Mouse (Mus musculus): ENCODE results near the gene Mid1ip1. TPM values are rescaled to one million over a fixed set of nuclear protein-coding genes. Genes with fewer than 3 reads are reported as not detected.

The Mid1ip1 gene
- polyA plus RNA-seq, 1 experiment from 2014 or later, result 136 TPM

GRCm38 (mm10) chrX:10724571-10724970 is 9.8 kb downstream of the Mid1ip1 start:
- Histone ChIP-seq H3K9ac (ENCODE audit: low read depth, low read length) (no peak overlapping the region), H3K9me3 (ENCODE audit: control insufficient read depth, low read length) (no peaks in the 10 kb centered on the region), H3K4me1 (ENCODE audit: control insufficient read depth, insufficient read depth, low read depth, low read length) (no peaks in the 10 kb centered on the region), H3K27ac (ENCODE audit: low read depth, low read length) (no peak overlapping the region), H3K4me2 (ENCODE audit: low read length) (no peak overlapping the region), H3K4me3 (ENCODE audit: low read length) (no peak overlapping the region), H3K36me3 (ENCODE audit: control insufficient read depth, insufficient read depth, low read length) (no peaks in the 10 kb centered on the region), H3K27me3 (replicated peaks; ENCODE audit: control insufficient read depth, insufficient read depth, low read length) (no peaks in the 10 kb centered on the region)
- 89% methylated on average over 1 of the region's 1 CpGs for WGBS
- ATAC-seq, result no peak

GRCm38 (mm10) chrX:10729488-10729887 is 14.7 kb downstream of the Mid1ip1 start:
- Histone ChIP-seq H3K36me3 (ENCODE audit: control insufficient read depth, insufficient read depth, low read length) (no peaks in the 10 kb centered on the region), H3K9me3 (ENCODE audit: control insufficient read depth, low read length) (no peaks in the 10 kb centered on the region), H3K4me2 (ENCODE audit: low read length) (no peak overlapping the region), H3K27me3 (replicated peaks; ENCODE audit: control insufficient read depth, insufficient read depth, low read length) (no peaks in the 10 kb centered on the region), H3K27ac (ENCODE audit: low read depth, low read length) (no peak overlapping the region), H3K9ac (ENCODE audit: low read depth, low read length) (no peak overlapping the region), H3K4me3 (ENCODE audit: low read length) (no peak overlapping the region), H3K4me1 (ENCODE audit: control insufficient read depth, insufficient read depth, low read depth, low read length) (no peaks in the 10 kb centered on the region)
- ATAC-seq, result no peak
- 29% methylated on average over 5 of the region's 6 CpGs for WGBS

- ATAC-seq, result no peak
- Histone ChIP-seq H3K27me3 (replicated peaks; ENCODE audit: control insufficient read depth, insufficient read depth, low read length) (no peaks in the 10 kb centered on the region), H3K4me2 (ENCODE audit: low read length) (no peak overlapping the region), H3K4me3 (ENCODE audit: low read length) (no peak overlapping the region), H3K27ac (ENCODE audit: low read depth, low read length) (no peak overlapping the region), H3K4me1 (ENCODE audit: control insufficient read depth, insufficient read depth, low read depth, low read length) (no peaks in the 10 kb centered on the region), H3K9me3 (ENCODE audit: control insufficient read depth, low read length) (no peaks in the 10 kb centered on the region), H3K9ac (ENCODE audit: low read depth, low read length) (no peak overlapping the region), H3K36me3 (ENCODE audit: control insufficient read depth, insufficient read depth, low read length) (no peaks in the 10 kb centered on the region)
- 17% methylated on average over 1 of the region's 1 CpGs for WGBS
Observed at GRCm38 (mm10) chrX:10734453-10734852, 19.6 kb downstream of the Mid1ip1 start.

GRCm38 (mm10) chrX:10734874-10735273 is 20.1 kb downstream of the Mid1ip1 start:
- no peaks in the 10 kb centered on the region for H3K4me1 ChIP-seq (ENCODE audit: control insufficient read depth, insufficient read depth, low read depth, low read length)
- H3K4me2 ChIP-seq (ENCODE audit: low read length), result no peak overlapping the region
- no peak overlapping the region for H3K4me3 ChIP-seq (ENCODE audit: low read length)
- H3K27me3 ChIP-seq (replicated peaks; ENCODE audit: control insufficient read depth, insufficient read depth, low read length), result no peaks in the 10 kb centered on the region
- no peak for ATAC-seq
- no peak overlapping the region for H3K9ac ChIP-seq (ENCODE audit: low read depth, low read length)
- H3K27ac ChIP-seq (ENCODE audit: low read depth, low read length), result no peak overlapping the region
- H3K36me3 ChIP-seq (ENCODE audit: control insufficient read depth, insufficient read depth, low read length), result no peaks in the 10 kb centered on the region
- WGBS, result 35% methylated on average over 1 of the region's 1 CpGs
- no peaks in the 10 kb centered on the region for H3K9me3 ChIP-seq (ENCODE audit: control insufficient read depth, low read length)

- no peak for ATAC-seq
- Histone ChIP-seq H3K4me3 (ENCODE audit: low read length) (no peak overlapping the region), H3K36me3 (ENCODE audit: control insufficient read depth, insufficient read depth, low read length) (no peaks in the 10 kb centered on the region), H3K27ac (ENCODE audit: low read depth, low read length) (no peak overlapping the region), H3K9ac (ENCODE audit: low read depth, low read length) (no peak overlapping the region), H3K9me3 (ENCODE audit: control insufficient read depth, low read length) (no peaks in the 10 kb centered on the region), H3K4me1 (ENCODE audit: control insufficient read depth, insufficient read depth, low read depth, low read length) (no peaks in the 10 kb centered on the region), H3K4me2 (ENCODE audit: low read length) (no peak overlapping the region), H3K27me3 (replicated peaks; ENCODE audit: control insufficient read depth, insufficient read depth, low read length) (no peaks in the 10 kb centered on the region)
- 88% methylated on average over 4 of the region's 4 CpGs for WGBS
Observed at GRCm38 (mm10) chrX:10758866-10759265, 44.1 kb downstream of the Mid1ip1 start.

- no peaks in the 10 kb centered on the region for H3K36me3 ChIP-seq (ENCODE audit: control insufficient read depth, insufficient read depth, low read length)
- no peaks in the 10 kb centered on the region for H3K4me1 ChIP-seq (ENCODE audit: control insufficient read depth, insufficient read depth, low read depth, low read length)
- H3K27ac ChIP-seq (ENCODE audit: low read depth, low read length), result no peak overlapping the region
- no peak overlapping the region for H3K4me2 ChIP-seq (ENCODE audit: low read length)
- no peak overlapping the region for H3K4me3 ChIP-seq (ENCODE audit: low read length)
- 64% methylated on average over 10 of the region's 10 CpGs for WGBS
- no peaks in the 10 kb centered on the region for H3K27me3 ChIP-seq (replicated peaks; ENCODE audit: control insufficient read depth, insufficient read depth, low read length)
- no peak overlapping the region for H3K9ac ChIP-seq (ENCODE audit: low read depth, low read length)
- no peak for ATAC-seq
- no peaks in the 10 kb centered on the region for H3K9me3 ChIP-seq (ENCODE audit: control insufficient read depth, low read length)
Observed at GRCm38 (mm10) chrX:10763476-10764016, 48.7 kb downstream of the Mid1ip1 start.

Other genes with a start within 250 kb of the Mid1ip1 start
- gene Tspan7, start 229.9 kb upstream of the Mid1ip1 start, polyA plus RNA-seq (2015; fragmentation: Nextera tagmentation; extraction: Ambion mirVana), result 530 and 598 TPM in 2 replicates